Mouse (Mus musculus): ENCODE measurements around the gene Cep131. TPM values are rescaled to one million over a fixed set of nuclear protein-coding genes. Genes with fewer than 3 reads are reported as not detected.

Cep131 gene
- polyA plus RNA-seq, 1 experiment from 2014 or later, result 15.5 TPM

DNA sequence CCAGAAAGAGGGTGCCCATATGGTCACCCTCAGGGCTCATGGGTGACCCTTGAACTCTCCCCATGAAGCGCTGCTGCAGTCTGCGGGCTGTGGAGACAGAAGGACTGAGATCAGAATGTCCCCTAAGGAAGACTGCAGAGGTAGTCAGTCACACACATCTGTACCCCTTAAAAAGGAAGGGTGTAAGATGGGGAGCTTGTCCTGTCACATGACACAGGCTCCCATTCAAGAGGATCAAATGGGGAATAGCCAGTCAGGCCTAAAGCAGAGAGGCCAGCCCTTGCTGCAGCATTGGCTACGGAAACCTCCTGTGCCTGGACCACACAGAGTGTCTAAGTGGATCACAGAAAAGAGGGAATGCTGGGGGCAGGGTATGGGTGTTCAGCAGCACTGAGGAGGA lies 53.2 kb downstream of the Cep131 start:
- no peaks in the 10 kb centered on the region for H3K36me3 ChIP-seq (ENCODE audit: insufficient read depth, low read length)
- no peak overlapping the region for H3K4me2 ChIP-seq (ENCODE audit: low read length)
- TF ChIP-seq CTCF (IDR thresholded peaks at IDR 0.05; ENCODE audit: low read depth), result no peak
- ATAC-seq (replicated peaks; ENCODE audit: low FRiP score, low read depth), result no peak
- DNase-seq (ENCODE audit: low spot score), result no peak
- 80% methylated on average over 3 of the region's 3 CpGs for WGBS
- H3K27ac ChIP-seq, result no peak overlapping the region
- H3K9ac ChIP-seq (ENCODE audit: low read depth, low read length), result no peak overlapping the region
- no peaks in the 10 kb centered on the region for H3K27me3 ChIP-seq (ENCODE audit: insufficient read depth, low read length)
- no peaks in the 10 kb centered on the region for H3K9me3 ChIP-seq (replicated peaks; ENCODE audit: low read length)
- H3K4me3 ChIP-seq (replicated peaks; ENCODE audit: low read depth, low read length), result no peak overlapping the region
- peaks cover 5% of the 10 kb centered on the region; the same call in 1 of the 2 replicates for H3K4me1 ChIP-seq (replicated peaks; ENCODE audit: insufficient read depth, low read length)

GRCm38 (mm10) chr11:120032052-120032451 lies 54.6 kb downstream of the Cep131 start:
- Histone ChIP-seq H3K9ac (ENCODE audit: low read depth, low read length) (no peak overlapping the region), H3K4me3 (replicated peaks; ENCODE audit: low read depth, low read length) (no peak overlapping the region), H3K4me1 (replicated peaks; ENCODE audit: insufficient read depth, low read length) (peaks cover 5% of the 10 kb centered on the region; the same call in 1 of the 2 replicates), H3K9me3 (replicated peaks; ENCODE audit: low read length) (no peaks in the 10 kb centered on the region), H3K27me3 (ENCODE audit: insufficient read depth, low read length) (no peaks in the 10 kb centered on the region), H3K4me2 (ENCODE audit: low read length) (no peak overlapping the region), H3K27ac (no peak overlapping the region), H3K36me3 (ENCODE audit: insufficient read depth, low read length) (no peaks in the 10 kb centered on the region)
- TF ChIP-seq CTCF (IDR thresholded peaks at IDR 0.05; ENCODE audit: low read depth), result no peak
- ATAC-seq (replicated peaks; ENCODE audit: low FRiP score, low read depth) (no peak), DNase-seq (ENCODE audit: low spot score) (no peak)
- WGBS, result 50% methylated on average over 8 of the region's 8 CpGs

DNA sequence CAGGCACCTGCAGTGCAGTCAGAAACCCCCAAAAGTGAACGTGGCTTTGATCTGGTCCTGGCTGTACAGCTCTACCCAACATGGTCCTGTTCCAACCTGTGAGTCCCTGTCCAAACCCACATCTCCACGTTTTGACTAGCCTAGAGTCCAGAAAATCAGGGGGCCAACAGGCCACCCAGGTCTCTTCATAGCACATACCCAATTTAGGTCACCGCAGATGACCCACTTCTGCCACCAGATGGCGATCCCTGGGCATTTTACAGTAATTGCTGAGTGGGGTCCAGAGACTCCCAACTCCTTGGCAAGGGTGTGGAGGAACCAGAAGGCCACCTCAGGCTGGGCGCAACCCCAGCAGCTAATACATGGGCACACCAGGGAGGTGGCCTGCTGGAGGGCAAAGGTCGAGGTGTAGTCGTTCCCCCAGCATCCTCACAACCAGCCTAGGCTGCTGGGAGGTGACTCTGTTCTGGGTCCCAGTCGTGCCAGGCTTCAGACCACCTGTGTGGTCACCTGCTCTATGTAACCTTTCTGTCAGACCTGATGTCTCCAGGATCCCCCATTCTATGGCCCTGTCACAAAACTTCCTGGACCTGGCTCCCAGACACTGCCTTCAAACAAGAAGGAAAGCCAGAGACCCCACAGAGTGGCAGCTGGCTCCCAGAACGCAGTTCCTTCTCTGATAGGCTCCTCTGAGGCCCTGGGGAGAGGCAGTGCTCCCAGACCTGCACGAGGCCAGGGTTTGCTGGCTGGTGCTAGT lies 56.3 kb downstream of the Cep131 start:
- Histone ChIP-seq H3K4me3 (replicated peaks; ENCODE audit: low read depth, low read length) (no peak overlapping the region), H3K9me3 (replicated peaks; ENCODE audit: low read length) (no peaks in the 10 kb centered on the region), H3K4me1 (replicated peaks; ENCODE audit: insufficient read depth, low read length) (peaks cover 5% of the 10 kb centered on the region; the same call in 1 of the 2 replicates), H3K4me2 (ENCODE audit: low read length) (no peak overlapping the region), H3K27me3 (ENCODE audit: insufficient read depth, low read length) (no peaks in the 10 kb centered on the region), H3K36me3 (ENCODE audit: insufficient read depth, low read length) (no peaks in the 10 kb centered on the region), H3K27ac (no peak overlapping the region), H3K9ac (ENCODE audit: low read depth, low read length) (no peak overlapping the region)
- TF ChIP-seq CTCF (IDR thresholded peaks at IDR 0.05; ENCODE audit: low read depth), result peak; percentile 85
- peak; percentile 81 for DNase-seq (ENCODE audit: low spot score)
- ATAC-seq (replicated peaks; ENCODE audit: low FRiP score, low read depth), result peak; percentile 48
- 30% methylated on average over 10 of the region's 10 CpGs for WGBS

GRCm38 (mm10) chr11:120029431-120030144 lies 57.0 kb downstream of the Cep131 start:
- H3K4me1 ChIP-seq (replicated peaks; ENCODE audit: insufficient read depth, low read length), result peaks cover 5% of the 10 kb centered on the region; the same call in 1 of the 2 replicates
- H3K4me3 ChIP-seq (replicated peaks; ENCODE audit: low read depth, low read length), result no peak overlapping the region
- no peak for DNase-seq (ENCODE audit: low spot score)
- no peaks in the 10 kb centered on the region for H3K9me3 ChIP-seq (replicated peaks; ENCODE audit: low read length)
- 40% methylated on average over 9 of the region's 9 CpGs for WGBS
- no peaks in the 10 kb centered on the region for H3K36me3 ChIP-seq (ENCODE audit: insufficient read depth, low read length)
- peak; percentile 29 for ATAC-seq (replicated peaks; ENCODE audit: low FRiP score, low read depth)
- no peak overlapping the region for H3K9ac ChIP-seq (ENCODE audit: low read depth, low read length)
- TF ChIP-seq CTCF (IDR thresholded peaks at IDR 0.05; ENCODE audit: low read depth), result no peak
- no peaks in the 10 kb centered on the region for H3K27me3 ChIP-seq (ENCODE audit: insufficient read depth, low read length)
- H3K27ac ChIP-seq, result no peak overlapping the region
- H3K4me2 ChIP-seq (ENCODE audit: low read length), result no peak overlapping the region

DNA sequence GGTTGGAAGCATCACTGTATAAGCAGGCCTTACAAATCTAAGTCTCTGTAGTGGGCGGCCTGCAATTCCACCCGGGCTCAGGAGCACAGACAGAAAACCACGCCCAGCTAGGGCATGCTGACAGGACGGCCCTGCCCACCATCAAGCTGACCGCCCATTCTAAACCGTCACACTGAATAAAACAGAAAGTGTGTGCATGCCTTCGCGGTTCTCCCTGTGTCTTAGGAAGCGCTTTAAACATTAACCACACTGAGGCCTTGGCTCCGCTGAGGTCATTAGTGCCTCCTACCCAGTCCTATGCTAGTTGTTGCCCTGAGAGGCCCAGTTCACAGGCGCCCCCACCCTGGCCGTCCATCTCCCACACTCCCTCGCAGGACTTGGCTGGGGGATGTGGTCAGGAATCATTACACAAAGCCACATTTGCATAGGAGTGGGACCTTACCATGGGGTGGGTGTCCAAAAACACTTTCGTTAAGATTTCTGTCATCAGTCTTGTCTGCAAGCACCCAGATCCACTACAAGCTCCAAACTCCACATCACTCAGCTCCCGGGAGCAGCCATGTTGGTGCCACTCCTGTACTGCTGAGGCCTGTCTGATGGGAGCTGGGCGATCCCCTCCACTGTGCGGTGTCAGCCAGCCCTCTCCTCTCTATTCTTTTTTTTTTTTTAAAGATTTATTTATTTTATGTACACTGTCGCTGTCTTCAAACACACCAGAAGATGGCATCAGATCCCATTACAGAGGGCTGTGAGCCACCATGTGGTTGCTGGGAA lies 58.1 kb downstream of the Cep131 start:
- H3K4me1 ChIP-seq (replicated peaks; ENCODE audit: insufficient read depth, low read length), result peaks cover 5% of the 10 kb centered on the region; the same call in 1 of the 2 replicates
- no peaks in the 10 kb centered on the region for H3K36me3 ChIP-seq (ENCODE audit: insufficient read depth, low read length)
- no peaks in the 10 kb centered on the region for H3K9me3 ChIP-seq (replicated peaks; ENCODE audit: low read length)
- no peaks in the 10 kb centered on the region for H3K27me3 ChIP-seq (ENCODE audit: insufficient read depth, low read length)
- TF ChIP-seq CTCF (IDR thresholded peaks at IDR 0.05; ENCODE audit: low read depth), result no peak
- no peak overlapping the region for H3K4me3 ChIP-seq (replicated peaks; ENCODE audit: low read depth, low read length)
- H3K9ac ChIP-seq (ENCODE audit: low read depth, low read length), result no peak overlapping the region
- ATAC-seq (replicated peaks; ENCODE audit: low FRiP score, low read depth) (peak; percentile 75), DNase-seq (ENCODE audit: low spot score) (peak; percentile 54)
- H3K4me2 ChIP-seq (ENCODE audit: low read length), result no peak overlapping the region
- 46% methylated on average over 18 of the region's 18 CpGs for WGBS
- peak overlapping the region; percentile 44 for H3K27ac ChIP-seq

- no peak for DNase-seq (ENCODE audit: low spot score)
- 74% methylated on average over 3 of the region's 3 CpGs for WGBS
Observed at GRCm38 (mm10) chr11:120026941-120027340, 59.7 kb downstream of the Cep131 start.

More at GRCm38 (mm10) chr11:120026941-120027340, 59.7 kb downstream of the Cep131 start:
- no peak for ATAC-seq (replicated peaks; ENCODE audit: low FRiP score, low read depth)
- H3K4me3 ChIP-seq (replicated peaks; ENCODE audit: low read depth, low read length), result no peak overlapping the region
- no peak for TF ChIP-seq CTCF (IDR thresholded peaks at IDR 0.05; ENCODE audit: low read depth)
- no peak overlapping the region for H3K9ac ChIP-seq (ENCODE audit: low read depth, low read length)
- no peak overlapping the region for H3K27ac ChIP-seq
- H3K9me3 ChIP-seq (replicated peaks; ENCODE audit: low read length), result no peaks in the 10 kb centered on the region
- no peak overlapping the region for H3K4me2 ChIP-seq (ENCODE audit: low read length)
- no peaks in the 10 kb centered on the region for H3K36me3 ChIP-seq (ENCODE audit: insufficient read depth, low read length)
- peaks cover 5% of the 10 kb centered on the region; the same call in 1 of the 2 replicates for H3K4me1 ChIP-seq (replicated peaks; ENCODE audit: insufficient read depth, low read length)
- H3K27me3 ChIP-seq (ENCODE audit: insufficient read depth, low read length), result no peaks in the 10 kb centered on the region

Data from kidney, postnatal 0 days (tissue).